Mouse (Mus musculus) liver, postnatal 0 days (tissue): ENCODE measurements around the gene Nipsnap3b. TPM values are rescaled to one million over a fixed set of nuclear protein-coding genes. Genes with fewer than 3 reads are reported as not detected.

Experiments used
- ATAC-seq: fragments of 200-750 bp; cut with Nextera tagmentation; 2 replicates; pipeline ENCODE4 v1.8.0; 2017; ENCODE audit warnings: mild to moderate bottlenecking, moderate library complexity
- DNase-seq: peaks from one replicate; pipeline ENCODE4 v3.0.0-alpha.2; 2016
- H3K27ac ChIP-seq: fragments of 300-500 bp; sonication (generic); 2 replicates; pipeline ENCODE4 v1.5.1; 2014; ENCODE audit warnings: antibody characterized with exemption, moderate library complexity, mild to moderate bottlenecking, low read depth
- H3K27me3 ChIP-seq: fragments of 300-500 bp; sonication (generic); 2 replicates; pipeline ENCODE4 v1.6.1; 2014; ENCODE audit warnings: low read length, control low read depth, mixed read lengths; ENCODE audit not compliant: insufficient read depth
- H3K36me3 ChIP-seq: fragments of 300-500 bp; sonication (generic); replicated peaks from 2 replicates; pipeline ENCODE4 v1.6.1; 2014; ENCODE audit warnings: mild to moderate bottlenecking, control low read depth, low read length, moderate library complexity, mixed read lengths; ENCODE audit not compliant: insufficient read depth
- H3K4me1 ChIP-seq: fragments of 300-500 bp; sonication (generic); 2 replicates; pipeline ENCODE4 v1.6.1; 2014; ENCODE audit warnings: antibody characterized with exemption, mild to moderate bottlenecking, control low read depth; ENCODE audit not compliant: insufficient read depth
- H3K4me2 ChIP-seq: fragments of 300-500 bp; sonication (generic); 2 replicates; pipeline ENCODE4 v1.6.1; 2014; ENCODE audit warnings: low read depth, mild to moderate bottlenecking, low read length, moderate library complexity, mixed read lengths
- H3K4me3 ChIP-seq: fragments of 300-500 bp; sonication (generic); 2 replicates; pipeline ENCODE4 v1.5.1; 2014; ENCODE audit warnings: low read depth, low read length
- H3K9ac ChIP-seq: fragments of 300-500 bp; sonication (generic); replicated peaks from 2 replicates; pipeline ENCODE4 v1.6.1; 2014; ENCODE audit warnings: mild to moderate bottlenecking, moderate library complexity
- H3K9me3 ChIP-seq: fragments of 300-500 bp; sonication (generic); 2 replicates; pipeline ENCODE4 v1.6.1; 2016; ENCODE audit warnings: mild to moderate bottlenecking, control low read depth, low read length, mixed read lengths
- CTCF ChIP-seq: sonication (generic); IDR thresholded peaks from 2 replicates; pipeline ENCODE4 v1.5.1; 2016; ENCODE audit warnings: antibody characterized with exemption, low read depth
- EP300 ChIP-seq: IDR thresholded peaks from 2 replicates; pipeline ENCODE4 v1.6.1; 2016; ENCODE audit warnings: antibody characterized with exemption, low read depth, mild to moderate bottlenecking
- WGBS: fragments of 180-500 bp; shearing (Covaris S2); extraction: QIAGEN DNeasy Blood & Tissue Kit; methylation state at CpG from one replicate; pipeline ENCODE4 v1.1.7; 2014; ENCODE audit not compliant: insufficient replicate concordance; 5-methylcytosine and 5-hydroxymethylcytosine counted together
- polyA plus RNA-seq: library from polyadenylated mRNA; unstranded; fragments of >200 nt; fragmentation: Nextera tagmentation; extraction: Ambion mirVana; gene quantifications from 2 replicates; pipeline ENCODE4 v1.2.1, GENCODE M21; 2015

The Nipsnap3b gene
- polyA plus RNA-seq, 1 experiment from 2014 or later = 145 TPM

DNA sequence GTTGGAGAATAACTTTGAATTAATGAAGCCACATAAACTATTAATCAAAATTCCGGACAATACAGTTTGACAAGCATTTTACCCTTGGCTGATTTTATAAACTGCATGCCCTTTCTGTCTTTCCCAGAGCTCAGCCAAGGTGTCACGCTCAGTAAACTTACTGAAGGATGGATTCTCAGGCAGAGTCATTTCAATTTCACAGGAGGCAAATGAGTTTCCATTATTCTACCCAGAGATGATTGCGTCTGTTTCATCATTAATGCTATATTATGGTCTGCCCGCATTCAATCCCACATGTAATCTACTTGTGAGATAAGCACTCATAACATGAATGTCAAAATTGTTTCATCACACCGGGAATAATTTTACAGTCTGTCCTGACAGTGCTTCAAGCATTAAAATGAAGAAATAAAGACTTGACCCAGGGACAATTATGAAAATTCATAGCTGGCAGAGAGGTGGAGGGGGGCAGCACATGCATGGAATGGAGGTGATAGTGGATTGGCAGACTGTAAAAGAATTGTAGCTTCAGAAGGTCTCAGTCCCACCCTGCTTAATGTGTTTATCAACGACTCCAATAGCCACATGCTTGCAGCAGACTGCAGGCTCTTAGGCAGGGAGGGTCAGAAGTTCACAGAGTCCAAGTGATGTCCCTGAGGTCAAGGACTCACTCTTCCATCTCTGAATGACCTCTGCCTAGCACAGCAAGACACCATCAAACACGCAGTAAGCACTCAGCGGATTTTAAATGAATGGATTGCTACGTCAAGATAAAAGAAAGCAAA is 34.8 kb downstream of the Nipsnap3b start:
- Histone ChIP-seq H3K4me3 (no peak overlapping the region), H3K4me1 (no peaks in the 10 kb centered on the region), H3K9ac (no peak overlapping the region), H3K9me3 (no peaks in the 10 kb centered on the region), H3K4me2 (no peak overlapping the region), H3K36me3 (peaks cover 71% of the 10 kb centered on the region), H3K27me3 (no peaks in the 10 kb centered on the region), H3K27ac (no peak overlapping the region)
- WGBS = 72% methylated on average over 9 of the region's 9 CpGs
- TF ChIP-seq EP300 (no peak), CTCF (no peak)
- ATAC-seq (no peak), DNase-seq (no peak)

GRCm38 (mm10) chr4:53062301-53063008 is 50.8 kb downstream of the Nipsnap3b start:
- Histone ChIP-seq H3K27ac (no peak overlapping the region), H3K4me1 (no peaks in the 10 kb centered on the region), H3K36me3 (peaks cover 75% of the 10 kb centered on the region), H3K27me3 (no peaks in the 10 kb centered on the region), H3K4me2 (no peak overlapping the region), H3K4me3 (no peak overlapping the region), H3K9me3 (no peaks in the 10 kb centered on the region), H3K9ac (no peak overlapping the region)
- DNase-seq = no peak
- no peak for ATAC-seq
- TF ChIP-seq EP300 = no peak
- no peak for TF ChIP-seq CTCF
- WGBS = 78% methylated on average over 7 of the region's 7 CpGs

Other genes starting within 250 kb of the Nipsnap3b start
- not detected in 2 replicates for gene Olfr275, start 197.3 kb upstream of the Nipsnap3b start, polyA plus RNA-seq
- gene Olfr273, start 152.6 kb upstream of the Nipsnap3b start, polyA plus RNA-seq = not detected in 2 replicates
- gene Olfr272, start 92.7 kb upstream of the Nipsnap3b start, polyA plus RNA-seq = not detected in 2 replicates
- not detected in 2 replicates for gene Olfr270, start 47.3 kb upstream of the Nipsnap3b start, polyA plus RNA-seq
- gene Nipsnap3a, start 22.6 kb upstream of the Nipsnap3b start, polyA plus RNA-seq = not detected in 2 replicates
- gene Abca1, start 148.0 kb downstream of the Nipsnap3b start, polyA plus RNA-seq = 9.9 and 11.0 TPM in 2 replicates